Mouse (Mus musculus) C2C12 (cell line): ENCODE measurements at regions not wholly inside any gene's neighbourhood (a gene's known extent, or its start where the extent isn't known, plus 50 kb on each side); places are given as distances from the start of the nearest gene placed in this dataset.

Source experiments
- H3K27me3 ChIP-seq: one replicate; pipeline ENCODE4 v1.6.1; 2011; ENCODE audit not compliant: control insufficient read depth, insufficient read depth, insufficient read length
- H3K36me3 ChIP-seq: one replicate; pipeline ENCODE4 v1.6.1; 2011; ENCODE audit not compliant: control insufficient read depth, insufficient read depth
- H3K4me3 ChIP-seq: one replicate; pipeline ENCODE4 v1.5.1; 2011; ENCODE audit warnings: mild to moderate bottlenecking, control low read depth; ENCODE audit not compliant: poor library complexity, insufficient read depth, severe bottlenecking
- H3K79me2 ChIP-seq: one replicate; pipeline ENCODE4 v1.6.1; 2011; ENCODE audit not compliant: control insufficient read depth, insufficient read depth
- H3K79me3 ChIP-seq: one replicate; pipeline ENCODE4 v1.6.1; 2011; ENCODE audit warnings: low read depth, control low read depth
- H3ac ChIP-seq: one replicate; pipeline ENCODE3; 2011; ENCODE audit warnings: low read depth; ENCODE audit not compliant: control insufficient read depth, insufficient read length
- CEBPB ChIP-seq: IDR thresholded peaks from one replicate; pipeline ENCODE4 v1.6.1; 2011; ENCODE audit warnings: low read depth, mild to moderate bottlenecking, control low read depth, moderate library complexity
- CTCF ChIP-seq: IDR thresholded peaks from one replicate; pipeline ENCODE4 v1.5.1; 2011; ENCODE audit not compliant: control insufficient read depth, insufficient read depth, insufficient read length
- FOSL1 ChIP-seq: IDR thresholded peaks from one replicate; pipeline ENCODE4 v1.8.0; 2011; ENCODE audit warnings: mild to moderate bottlenecking, low read length; ENCODE audit not compliant: poor library complexity, insufficient read depth, severe bottlenecking
- MAX ChIP-seq: IDR thresholded peaks from one replicate; pipeline ENCODE4 v1.6.1; 2011; ENCODE audit warnings: mild to moderate bottlenecking, control low read depth
- MYOD1 ChIP-seq: IDR thresholded peaks from one replicate; pipeline ENCODE4 v1.6.1; 2011; ENCODE audit warnings: low read depth; ENCODE audit not compliant: control insufficient read depth, insufficient read length
- MYOG ChIP-seq: IDR thresholded peaks from one replicate; pipeline ENCODE4 v1.6.1; 2011; ENCODE audit not compliant: control insufficient read depth, insufficient read length; ENCODE audit errors: extremely low read depth
- USF1 ChIP-seq: IDR thresholded peaks from one replicate; pipeline ENCODE4 v1.6.1; 2011; ENCODE audit warnings: low read depth, mild to moderate bottlenecking, control low read depth, moderate library complexity

DNA sequence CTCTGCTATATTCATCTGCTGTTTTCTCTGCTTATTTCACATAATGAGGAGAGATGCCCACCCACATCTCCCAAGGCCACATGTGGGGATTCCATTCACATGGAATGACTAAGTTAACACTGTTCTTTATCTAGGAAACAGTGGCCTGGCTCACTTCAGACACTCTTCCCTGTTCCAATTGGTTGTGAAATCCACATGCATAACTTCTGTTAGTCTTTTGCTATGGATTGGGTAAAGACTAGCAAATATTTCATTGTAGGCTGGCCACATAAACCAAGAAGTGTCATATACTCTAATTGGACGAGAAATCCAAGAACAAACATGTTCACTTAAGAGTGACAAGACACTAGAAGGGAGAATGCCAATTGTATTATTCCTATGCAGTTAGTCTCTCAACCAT lies 133.4 kb upstream of the Adamts9 start:
- no peak overlapping the region for H3ac ChIP-seq
- no peaks in the 10 kb centered on the region for H3K79me2 ChIP-seq
- H3K36me3 ChIP-seq: no peaks in the 10 kb centered on the region
- H3K79me3 ChIP-seq: no peaks in the 10 kb centered on the region
- no peaks in the 10 kb centered on the region for H3K27me3 ChIP-seq
- no peak overlapping the region for H3K4me3 ChIP-seq
- TF ChIP-seq CEBPB (no peak), MYOG (no peak), MYOD1 (no peak), CTCF (no peak), USF1 (no peak), MAX (no peak), FOSL1 (no peak)

DNA sequence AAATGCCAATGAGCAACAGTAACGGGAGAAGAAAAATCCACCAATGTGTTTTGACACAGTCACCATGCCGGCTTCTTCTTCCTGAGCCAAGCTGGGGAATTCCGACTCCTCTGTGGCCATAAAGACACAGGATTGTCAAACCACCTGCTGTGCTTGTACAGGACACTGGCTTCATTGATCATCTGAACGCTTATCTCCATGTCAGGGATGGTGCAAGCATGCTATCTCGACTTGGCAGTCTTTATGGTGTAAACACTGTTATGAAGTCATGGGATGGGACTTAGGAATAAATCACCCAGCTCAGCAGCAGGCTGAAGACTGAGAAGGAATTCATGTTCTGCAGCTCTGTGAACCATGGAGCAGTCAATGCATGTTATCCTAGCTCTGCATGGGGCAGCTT lies 132.6 kb upstream of the Adamts9 start:
- TF ChIP-seq MAX (no peak), USF1 (no peak), FOSL1 (no peak), CTCF (no peak), MYOD1 (no peak)
- Histone ChIP-seq H3K4me3 (no peak overlapping the region), H3K36me3 (no peaks in the 10 kb centered on the region), H3K27me3 (no peaks in the 10 kb centered on the region), H3ac (no peak overlapping the region), H3K79me2 (no peaks in the 10 kb centered on the region), H3K79me3 (no peaks in the 10 kb centered on the region)

DNA sequence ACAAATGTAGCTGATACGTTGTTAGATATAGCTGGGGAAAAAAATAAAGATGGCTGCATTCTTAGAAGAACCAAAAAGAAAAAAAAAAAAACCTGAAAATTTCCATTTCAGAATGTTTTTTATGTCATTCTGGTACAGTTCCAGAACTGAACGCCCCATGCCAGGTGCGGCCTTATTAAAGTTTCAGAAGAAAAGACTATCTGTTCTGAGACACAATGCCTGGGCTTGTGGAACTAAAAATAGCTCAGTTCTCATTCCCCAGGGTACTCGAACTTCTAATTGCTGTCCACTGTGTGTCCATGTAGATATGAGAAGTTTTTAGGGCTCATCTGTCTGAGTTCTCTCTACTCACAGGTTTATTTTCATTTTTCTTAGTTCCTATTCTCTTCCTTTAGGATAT lies 131.7 kb upstream of the Adamts9 start:
- Histone ChIP-seq H3K4me3 (no peak overlapping the region), H3ac (no peak overlapping the region), H3K27me3 (no peaks in the 10 kb centered on the region), H3K79me3 (no peaks in the 10 kb centered on the region), H3K79me2 (no peaks in the 10 kb centered on the region), H3K36me3 (no peaks in the 10 kb centered on the region)
- TF ChIP-seq CEBPB (no peak), MYOD1 (no peak), USF1 (no peak), FOSL1 (no peak)

DNA sequence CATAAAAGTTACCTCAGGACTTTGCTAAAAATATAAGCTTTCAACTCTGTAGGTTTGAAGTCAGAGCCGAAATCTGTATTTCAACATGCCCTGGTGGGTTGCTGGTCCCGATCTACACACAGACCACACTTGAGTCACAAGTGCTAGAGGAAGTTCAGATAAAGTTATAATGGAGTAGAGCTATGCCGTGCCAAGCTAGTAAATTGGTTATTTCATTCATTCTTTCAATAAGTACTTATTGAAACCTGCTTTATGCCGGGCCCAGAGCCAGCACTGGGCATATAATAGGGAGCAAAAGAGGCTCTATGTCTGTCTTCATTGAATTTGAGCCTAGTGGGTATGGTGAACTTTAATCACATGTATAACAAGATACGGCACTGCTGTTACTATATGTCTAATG lies 127.6 kb upstream of the Adamts9 start:
- TF ChIP-seq CEBPB (no peak), MAX (no peak), FOSL1 (no peak), CTCF (no peak), MYOG (no peak), USF1 (no peak), MYOD1 (no peak)

DNA sequence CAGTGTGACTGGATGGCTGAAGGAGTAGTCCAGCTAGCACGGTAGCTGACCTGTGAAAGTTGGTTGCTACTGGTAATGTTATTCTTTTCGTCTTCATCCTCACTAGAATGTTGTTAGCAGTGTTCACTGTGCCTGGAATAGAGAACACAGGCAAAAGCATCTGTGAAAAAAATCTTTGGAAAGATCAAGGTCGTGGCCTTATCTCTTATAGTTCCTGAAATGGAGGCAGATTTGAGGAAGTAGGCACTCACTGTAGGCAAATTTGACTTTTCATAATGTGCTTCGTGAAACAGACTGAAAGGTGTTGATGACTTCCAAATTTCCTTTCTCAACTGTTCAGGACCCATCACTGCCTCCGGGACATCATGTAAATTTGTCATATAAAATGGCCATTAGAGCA lies 124.5 kb upstream of the Adamts9 start:
- Histone ChIP-seq H3K79me3 (no peaks in the 10 kb centered on the region), H3K27me3 (no peaks in the 10 kb centered on the region), H3K79me2 (no peaks in the 10 kb centered on the region), H3ac (no peak overlapping the region), H3K36me3 (no peaks in the 10 kb centered on the region), H3K4me3 (no peak overlapping the region)
- TF ChIP-seq CEBPB: no peak
- no peak for TF ChIP-seq FOSL1
- TF ChIP-seq MYOG: no peak
- TF ChIP-seq USF1: no peak
- no peak for TF ChIP-seq CTCF
- no peak for TF ChIP-seq MAX
- TF ChIP-seq MYOD1: no peak

More for the DNA sequence above, 127.6 kb upstream of the Adamts9 start:
- Histone ChIP-seq H3K79me3 (no peaks in the 10 kb centered on the region), H3K79me2 (no peaks in the 10 kb centered on the region), H3K4me3 (no peak overlapping the region), H3K27me3 (no peaks in the 10 kb centered on the region), H3ac (no peak overlapping the region), H3K36me3 (no peaks in the 10 kb centered on the region)

DNA sequence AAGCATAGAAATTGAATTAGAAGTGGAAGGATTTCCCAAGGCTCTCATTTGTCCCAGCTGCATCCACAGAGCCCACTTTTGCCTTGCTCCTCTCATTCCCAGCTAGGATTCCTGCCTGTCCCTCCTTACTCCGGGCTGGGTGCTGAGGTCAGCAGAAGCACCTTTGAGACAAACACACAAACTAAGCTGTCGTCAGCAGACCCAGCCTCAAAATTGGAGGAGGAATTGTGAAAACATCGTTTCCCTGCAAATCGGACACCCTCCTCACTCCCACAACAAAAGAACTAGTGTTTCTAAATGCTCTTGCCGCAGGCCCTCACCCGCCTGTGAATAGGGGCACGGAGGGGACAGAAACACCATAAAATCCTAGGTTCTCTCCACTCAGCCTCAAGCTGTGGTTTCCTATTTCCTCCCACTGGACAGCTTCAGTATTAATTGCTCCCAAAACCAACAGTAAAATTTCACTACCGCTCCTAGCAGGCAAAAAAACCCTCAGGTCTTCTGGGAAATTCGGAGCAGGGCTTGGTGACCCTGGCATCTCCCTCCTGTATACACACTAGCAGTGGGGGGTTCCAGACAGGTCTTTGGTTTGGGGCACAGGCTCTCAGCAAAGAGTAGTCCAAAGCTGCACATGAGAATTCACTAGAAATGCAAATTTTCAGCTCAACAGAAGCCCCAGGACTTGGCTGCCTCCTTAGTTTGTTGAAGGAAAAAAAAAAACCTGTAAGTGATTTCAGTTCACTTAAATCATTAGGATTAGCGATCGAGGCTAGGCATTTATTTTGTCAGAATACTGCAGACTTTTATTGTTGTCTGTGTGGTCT lies 123.5 kb upstream of the Adamts9 start:
- H3ac ChIP-seq: no peak overlapping the region
- H3K79me3 ChIP-seq: no peaks in the 10 kb centered on the region
- H3K79me2 ChIP-seq: no peaks in the 10 kb centered on the region
- H3K27me3 ChIP-seq: no peaks in the 10 kb centered on the region
- H3K4me3 ChIP-seq: no peak overlapping the region
- TF ChIP-seq FOSL1 (no peak), CEBPB (no peak), MAX (no peak), MYOD1 (no peak), USF1 (no peak), MYOG (no peak), CTCF (no peak)
- H3K36me3 ChIP-seq: no peaks in the 10 kb centered on the region
